Mouse (Mus musculus) gastrocnemius, adult 2 months (tissue): ENCODE measurements around the gene Rps3a1. TPM values are rescaled to one million over a fixed set of nuclear protein-coding genes. Genes with fewer than 3 reads are reported as not detected.
"Not testable (repeated sequence)": the region's sequence is repeated elsewhere in the genome, so short reads cannot be mapped to it uniquely, and the experiment has no call there.

ENCODE experiments used
- DNase-seq: peaks from one replicate; pipeline ENCODE4 v3.0.0; 2022
- H3K27ac ChIP-seq: fragments of 200-600 bp; 2 replicates; pipeline ENCODE4 v1.8.1; 2022; ENCODE audit warnings: mild to moderate bottlenecking
- H3K4me3 ChIP-seq: fragments of 200-600 bp; 2 replicates; pipeline ENCODE4 v1.8.1; 2022; ENCODE audit warnings: mild to moderate bottlenecking, moderate library complexity
- CTCF ChIP-seq: fragments of 200-600 bp; IDR thresholded peaks from 2 replicates; pipeline ENCODE4 v1.8.1; 2022; ENCODE audit warnings: antibody characterized with exemption, mild to moderate bottlenecking, moderate library complexity
- intact Hi-C: fragments of 180-260 bp; cut with DNase I; formaldehyde crosslinking; loops from one replicate; pipeline ENCODE4 v1.15.1; 2025
- total RNA-seq, 2 experiments: library from RNA; stranded (reverse); gene quantifications; 2 replicates each; pipeline ENCODE4 v1.2.3; 2021

The Rps3a1 gene
- total RNA-seq, 2 experiments from 2014 or later: 405 to 499 TPM

DNA sequence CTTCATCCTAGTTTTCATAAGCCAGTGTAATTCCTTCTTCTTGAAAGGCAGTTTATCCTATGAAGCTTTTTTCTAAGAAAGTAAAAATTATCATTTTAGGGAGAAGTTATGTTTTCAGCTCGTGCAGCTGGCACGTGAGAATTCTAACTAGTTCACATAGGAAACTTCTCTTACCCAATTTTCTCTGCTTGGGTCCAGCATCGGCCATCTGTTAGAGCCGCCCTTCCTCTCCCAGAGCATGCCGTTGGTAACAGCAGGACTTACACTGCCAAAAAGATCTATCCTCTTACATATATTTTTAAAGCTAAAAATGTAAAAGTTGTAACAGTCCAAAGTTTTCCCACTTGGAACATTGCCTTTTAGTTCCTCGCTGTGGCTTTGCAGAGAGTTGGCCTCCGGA is 33.4 kb downstream of the Rps3a1 start:
- no peak for TF ChIP-seq CTCF
- no peak for DNase-seq
- H3K27ac ChIP-seq: no peak overlapping the region
- intact Hi-C loops: no loop called here
- H3K4me3 ChIP-seq: no peak overlapping the region

DNA sequence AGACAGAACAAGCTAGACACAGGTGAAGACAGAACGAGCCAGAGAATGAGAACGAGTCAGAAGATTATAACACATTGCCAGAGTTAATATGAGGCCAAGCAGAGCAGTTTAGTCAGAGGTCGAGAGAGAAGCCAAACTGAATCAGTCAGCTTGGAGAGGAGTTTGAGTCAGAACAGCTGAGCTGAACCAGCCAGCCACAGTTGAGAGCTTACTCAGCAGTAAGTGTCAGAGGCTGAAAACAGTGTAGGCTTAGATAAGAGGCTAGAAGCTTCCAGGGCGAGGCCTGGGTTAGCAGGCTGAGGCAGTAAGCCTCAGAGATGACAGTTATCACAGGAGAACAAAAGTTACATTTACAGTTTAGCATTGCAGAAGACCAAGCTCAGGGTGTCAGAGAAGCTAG is 33.9 kb downstream of the Rps3a1 start:
- no peak for TF ChIP-seq CTCF
- intact Hi-C loops: no loop called here
- Histone ChIP-seq H3K4me3 (no peak overlapping the region), H3K27ac (no peak overlapping the region)
- DNase-seq: no peak

DNA sequence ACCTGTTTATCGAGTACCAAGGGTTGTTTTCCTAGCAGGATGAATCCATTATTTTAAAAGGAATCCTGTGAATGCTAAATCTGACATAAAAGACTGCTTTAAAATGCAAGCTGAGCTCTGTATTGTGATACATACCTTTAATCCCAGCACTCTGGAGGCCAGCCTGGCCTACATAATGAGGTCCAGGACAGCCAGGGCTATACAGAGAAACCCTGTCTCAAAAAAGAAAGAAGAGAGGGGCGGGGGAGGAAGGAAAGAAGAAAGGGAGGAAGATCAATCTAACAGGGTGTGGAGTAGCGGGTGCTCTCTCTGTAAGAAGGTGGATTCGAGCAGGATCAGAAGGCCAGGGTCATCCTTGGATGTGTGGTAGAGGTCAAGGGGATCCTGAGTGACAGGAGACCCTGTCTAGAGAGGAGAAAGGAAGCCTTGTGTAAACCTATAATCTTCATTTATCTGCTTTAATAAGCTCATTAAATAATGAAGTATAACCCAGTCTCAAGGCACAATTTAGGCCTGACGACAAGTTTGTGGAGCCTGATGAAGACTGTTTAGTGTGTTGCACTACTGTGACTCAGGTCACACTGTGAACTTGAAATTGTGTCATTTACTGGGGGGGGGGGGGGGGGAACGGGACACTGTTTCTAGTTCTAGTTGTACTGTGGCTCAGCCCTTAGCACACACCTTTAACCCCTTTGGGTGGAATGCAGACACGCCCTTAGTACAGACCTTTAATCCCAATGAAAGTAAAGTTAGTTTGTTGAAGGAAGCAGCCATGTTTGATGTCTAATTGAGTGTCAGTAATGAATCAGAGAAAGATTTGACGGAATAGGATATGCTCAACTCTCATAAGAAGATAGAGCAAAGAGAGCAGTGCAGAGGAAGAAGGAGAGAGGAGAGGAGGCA is 34.6 kb downstream of the Rps3a1 start:
- TF ChIP-seq CTCF: no peak
- intact Hi-C loops: no loop called here

DNA sequence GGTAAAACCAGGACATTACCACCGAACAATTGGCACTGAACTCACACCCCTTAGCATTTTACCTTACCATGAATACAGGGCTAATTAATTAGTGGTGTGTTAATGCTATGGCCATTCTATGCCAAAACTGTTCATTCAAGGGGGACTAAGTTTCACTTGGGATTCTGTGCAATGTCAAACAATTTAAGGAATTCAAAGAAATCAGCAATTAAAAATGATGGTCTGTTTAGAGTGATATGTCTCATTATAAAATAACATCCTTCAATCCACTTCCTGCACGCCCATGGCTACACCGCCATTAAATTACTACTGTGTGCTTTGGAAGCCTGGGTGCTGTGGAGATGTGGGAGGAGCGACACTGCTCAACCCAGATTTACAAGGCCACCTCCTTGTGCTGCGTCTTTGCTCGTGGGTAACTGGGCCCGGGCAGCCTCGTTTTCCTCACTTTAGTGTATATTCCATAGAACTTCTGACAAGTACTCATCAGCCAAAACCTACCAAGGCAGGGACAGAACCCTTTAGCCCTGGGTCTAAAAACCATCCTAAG is 36.3 kb downstream of the Rps3a1 start:
- TF ChIP-seq CTCF: no peak
- no peak overlapping the region for H3K27ac ChIP-seq
- H3K4me3 ChIP-seq: no peak overlapping the region
- no peak for DNase-seq
- intact Hi-C loops: no loop called here

More for the DNA sequence above, 34.6 kb downstream of the Rps3a1 start:
- Histone ChIP-seq H3K4me3 (no peak overlapping the region), H3K27ac (no peak overlapping the region)
- DNase-seq: no peak

DNA sequence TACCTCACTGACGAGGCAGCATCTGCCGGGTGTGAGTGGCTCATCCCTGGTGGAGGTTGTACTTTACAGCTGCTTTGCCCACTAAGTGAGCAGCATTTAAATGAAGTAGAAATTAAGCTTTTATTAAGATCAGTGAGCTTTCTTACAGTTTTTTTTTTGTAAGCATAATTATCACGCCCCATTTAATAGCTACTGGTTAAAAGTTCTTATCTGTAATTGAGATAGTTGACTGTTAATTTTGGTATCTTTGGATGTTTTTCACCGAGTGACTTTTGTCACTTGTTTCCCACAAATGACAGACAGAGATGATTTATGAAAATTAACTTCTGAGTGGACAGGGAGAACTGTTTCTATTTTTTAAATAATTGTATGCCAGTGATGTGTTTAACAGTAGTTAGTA is 37.6 kb downstream of the Rps3a1 start:
- Histone ChIP-seq H3K27ac (no peak overlapping the region), H3K4me3 (no peak overlapping the region)
- intact Hi-C loops: no loop called here
- no peak for TF ChIP-seq CTCF
- DNase-seq: no peak

DNA sequence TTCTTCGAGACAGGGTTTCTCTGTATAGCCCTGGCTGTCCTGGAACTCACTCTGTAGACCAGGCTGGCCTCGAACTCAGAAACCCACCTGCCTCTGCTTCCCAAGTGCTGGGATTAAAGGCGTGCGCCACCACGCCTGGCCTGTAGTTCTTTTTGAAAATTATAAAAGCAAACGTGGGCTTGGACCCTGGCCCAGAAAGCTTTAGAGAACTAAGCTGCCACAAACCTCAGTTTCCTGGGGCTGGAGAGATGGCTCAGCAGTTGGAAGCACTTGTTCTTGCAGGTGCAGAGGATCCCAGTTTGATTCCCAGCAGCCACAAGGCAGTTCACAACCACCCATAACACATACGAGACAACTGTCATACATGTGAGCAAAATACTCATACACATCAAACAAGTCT is 38.1 kb downstream of the Rps3a1 start:
- H3K27ac ChIP-seq, DNase-seq, intact Hi-C loops, H3K4me3 ChIP-seq: not testable (repeated sequence)

DNA sequence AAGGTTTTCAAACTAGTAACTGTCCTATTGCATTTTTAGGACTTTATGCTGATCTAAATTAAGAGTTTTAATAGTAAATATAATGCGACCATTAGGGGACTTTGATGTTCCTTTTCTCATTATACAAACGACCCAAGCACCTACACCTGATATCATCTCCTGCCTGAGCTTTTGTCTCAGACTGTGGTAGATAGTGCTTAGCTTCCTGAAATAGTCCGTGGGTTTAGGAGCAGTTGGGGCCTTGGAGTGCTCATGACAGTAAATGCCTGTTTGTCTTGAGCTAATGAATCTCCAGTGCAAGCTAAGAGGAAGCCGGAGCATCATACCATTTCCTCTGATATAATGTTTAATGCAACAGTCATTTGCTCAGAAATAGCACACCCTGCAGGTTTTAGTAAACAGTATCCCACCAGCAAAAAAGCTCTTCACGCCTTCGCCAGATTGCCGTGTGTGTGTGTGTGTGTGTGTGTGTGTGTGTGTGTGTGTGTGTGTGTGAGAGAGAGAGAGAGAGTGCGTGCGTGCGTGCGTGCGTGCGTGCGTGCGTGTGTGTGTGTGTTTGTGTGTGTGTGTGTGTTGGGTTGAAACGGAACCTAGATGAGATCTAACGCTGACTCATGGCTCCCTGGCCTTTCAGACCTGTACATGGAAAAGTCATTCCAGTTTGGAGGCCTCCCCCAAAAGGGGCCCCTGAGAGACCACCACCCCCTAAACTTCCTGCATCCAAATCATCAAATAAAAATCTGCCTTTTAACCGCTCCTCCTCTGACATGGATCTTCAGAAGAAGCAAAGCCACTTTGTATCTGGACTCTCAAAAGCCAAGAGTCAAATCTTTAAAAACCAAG is 38.8 kb downstream of the Rps3a1 start:
- no peak for DNase-seq
- no peak overlapping the region for H3K4me3 ChIP-seq
- H3K27ac ChIP-seq: no peak overlapping the region
- intact Hi-C loops: no loop called here
- TF ChIP-seq CTCF: no peak

DNA sequence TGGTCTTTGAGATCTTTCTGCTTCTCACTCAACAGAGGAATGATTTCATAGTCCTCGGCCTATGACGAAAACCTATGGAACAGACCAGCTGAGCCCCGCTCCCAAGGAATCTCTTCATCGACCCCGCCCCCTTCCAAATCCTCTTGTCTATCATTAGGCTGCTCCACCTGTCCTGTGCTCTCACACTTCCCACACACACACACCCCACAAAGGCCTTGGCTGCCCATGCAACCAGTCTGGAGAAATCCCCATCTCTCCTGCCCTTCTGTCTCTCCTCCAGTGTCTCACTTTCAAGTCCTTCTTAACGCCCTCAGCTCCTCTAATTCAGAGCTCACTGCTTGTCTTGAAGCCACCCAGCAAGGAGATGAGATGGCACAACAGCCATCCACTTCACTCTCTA is 40.5 kb downstream of the Rps3a1 start:
- no peak for TF ChIP-seq CTCF
- no peak overlapping the region for H3K27ac ChIP-seq
- H3K4me3 ChIP-seq: no peak overlapping the region
- no peak for DNase-seq
- intact Hi-C loops: no loop called here

DNA sequence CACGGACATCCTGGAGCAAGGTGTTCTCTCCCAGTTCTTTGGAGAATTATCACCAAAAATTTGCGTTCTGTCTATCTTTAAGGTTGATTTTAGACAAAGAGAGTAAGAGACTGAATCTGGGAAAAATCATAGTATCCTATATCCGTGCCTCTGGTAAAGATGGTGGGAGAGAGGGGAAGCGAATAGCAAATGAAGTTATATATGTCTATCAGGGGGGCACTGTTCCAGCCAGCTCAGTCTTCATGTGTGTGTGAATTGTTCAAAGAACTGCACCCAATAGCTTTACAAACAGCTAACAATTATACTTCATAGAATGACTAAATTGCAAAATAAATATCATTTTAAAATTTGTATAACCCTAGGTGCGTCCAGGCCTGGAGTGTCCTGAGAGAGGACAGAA is 48.6 kb downstream of the Rps3a1 start:
- no peak for TF ChIP-seq CTCF
- intact Hi-C loops: no loop called here
- Histone ChIP-seq H3K27ac (no peak overlapping the region), H3K4me3 (no peak overlapping the region)
- no peak for DNase-seq

DNA sequence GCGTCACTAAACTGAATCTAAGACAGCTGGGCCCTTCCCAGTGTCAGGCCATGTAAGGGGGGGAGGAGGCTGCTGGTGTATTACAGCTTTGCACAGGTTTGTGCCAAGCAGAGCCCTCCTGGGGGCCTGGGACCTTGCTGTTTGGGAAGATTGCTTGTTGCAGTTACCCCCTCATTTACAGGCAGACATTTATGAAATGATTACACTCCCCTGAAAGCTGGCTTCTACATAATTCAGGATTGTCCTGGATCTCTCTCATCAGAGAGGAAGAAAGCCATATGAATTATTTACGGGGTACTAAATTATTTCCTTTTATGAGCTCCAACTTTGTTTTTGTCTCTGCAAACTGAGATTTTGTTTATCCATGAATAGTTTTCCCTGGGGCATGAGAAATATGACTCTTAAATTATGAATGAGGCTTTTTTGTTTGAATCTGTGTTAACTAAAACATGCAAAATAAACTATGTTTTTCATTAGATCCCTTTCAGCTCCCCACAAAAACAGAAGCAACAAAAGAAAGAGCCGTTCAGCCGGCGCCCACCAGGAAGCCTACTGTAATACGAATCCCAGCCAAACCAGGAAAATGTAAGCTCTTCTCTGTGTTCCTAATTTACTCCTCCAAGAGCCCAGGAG is 49.2 kb downstream of the Rps3a1 start:
- no peak for TF ChIP-seq CTCF
- H3K4me3 ChIP-seq: no peak overlapping the region
- no peak overlapping the region for H3K27ac ChIP-seq
- DNase-seq: no peak
- intact Hi-C loops: no loop called here

Other genes starting within 250 kb of the Rps3a1 start
- gene Sh3d19, start 171.6 kb downstream of the Rps3a1 start, total RNA-seq: 10 to 100 TPM; 12.5 to 13.2 TPM
- not detected for gene Prss48, start 140.2 kb downstream of the Rps3a1 start, total RNA-seq
- 10 to 100 TPM; 24.1 to 28.3 TPM for gene Lrba, start 82.0 kb upstream of the Rps3a1 start, total RNA-seq